Mouse (Mus musculus) testis, postnatal 10 days (tissue): ENCODE measurements at regions not wholly inside any gene's neighbourhood (a gene's known extent, or its start where the extent isn't known, plus 50 kb on each side); places are given as distances from the start of the nearest gene placed in this dataset.
"Not testable (repeated sequence)": the region's sequence is repeated elsewhere in the genome, so short reads cannot be mapped to it uniquely, and the experiment has no call there.

Experiments
- DNase-seq: peaks from one replicate; pipeline ENCODE4 v3.0.0; 2021; ENCODE audit warnings: low spot score

- no peak for DNase-seq
These were observed 687.0 kb downstream of the Tpm3-rs7 start for GRCm38 (mm10) chr14:114001377-114001776.

- no peak for DNase-seq
These were observed 688.0 kb downstream of the Tpm3-rs7 start for GRCm38 (mm10) chr14:114002420-114002819.

- no peak for DNase-seq
These were observed 722.7 kb downstream of the Tpm3-rs7 start for GRCm38 (mm10) chr14:114037063-114037462.

- no peak for DNase-seq
These were observed 724.4 kb downstream of the Tpm3-rs7 start for GRCm38 (mm10) chr14:114038611-114039312.

GRCm38 (mm10) chr14:114053558-114054235 lies 739.3 kb downstream of the Tpm3-rs7 start:
- DNase-seq: no peak

GRCm38 (mm10) chr14:114061347-114061746 lies 746.9 kb downstream of the Tpm3-rs7 start:
- DNase-seq: no peak

- DNase-seq: no peak
These were observed 748.2 kb downstream of the Tpm3-rs7 start for GRCm38 (mm10) chr14:114062582-114062981.

- DNase-seq: no peak
These were observed 758.8 kb downstream of the Tpm3-rs7 start for GRCm38 (mm10) chr14:114073236-114073635.

- DNase-seq: no peak
These were observed 759.6 kb downstream of the Tpm3-rs7 start for GRCm38 (mm10) chr14:114074011-114074410.

- peak; percentile 38 for DNase-seq
These were observed 792.4 kb downstream of the Tpm3-rs7 start for GRCm38 (mm10) chr14:114106786-114107185.

- no peak for DNase-seq
These were observed 814.1 kb downstream of the Tpm3-rs7 start for GRCm38 (mm10) chr14:114128491-114128890.

GRCm38 (mm10) chr14:114166005-114166404 lies 851.6 kb downstream of the Tpm3-rs7 start:
- no peak for DNase-seq

- no peak for DNase-seq
These were observed 876.4 kb upstream of the Gpc5 start for GRCm38 (mm10) chr14:114215609-114216008.

GRCm38 (mm10) chr14:114220868-114221267 lies 871.1 kb upstream of the Gpc5 start:
- DNase-seq: no peak

GRCm38 (mm10) chr14:114230711-114231110 lies 861.3 kb upstream of the Gpc5 start:
- no peak for DNase-seq

GRCm38 (mm10) chr14:114255037-114255436 lies 837.0 kb upstream of the Gpc5 start:
- DNase-seq: no peak

- no peak for DNase-seq
These were observed 830.4 kb upstream of the Gpc5 start for GRCm38 (mm10) chr14:114261657-114262056.

GRCm38 (mm10) chr14:114300611-114301010 lies 791.4 kb upstream of the Gpc5 start:
- no peak for DNase-seq

GRCm38 (mm10) chr14:114307479-114307878 lies 784.5 kb upstream of the Gpc5 start:
- no peak for DNase-seq

GRCm38 (mm10) chr14:114332662-114333061 lies 759.4 kb upstream of the Gpc5 start:
- no peak for DNase-seq

GRCm38 (mm10) chr14:114349345-114349744 lies 742.7 kb upstream of the Gpc5 start:
- no peak for DNase-seq

- not testable (repeated sequence) for DNase-seq
These were observed 742.2 kb upstream of the Gpc5 start for GRCm38 (mm10) chr14:114349816-114350215.

GRCm38 (mm10) chr14:114352307-114352706 lies 739.7 kb upstream of the Gpc5 start:
- DNase-seq: no peak

- DNase-seq: no peak
These were observed 717.2 kb upstream of the Gpc5 start for GRCm38 (mm10) chr14:114374847-114375246.
